Mouse (Mus musculus) G1E (cell line): Measurements from ENCODE around the gene Ube2cbp. TPM values are rescaled to one million over a fixed set of nuclear protein-coding genes. Genes with fewer than 3 reads are reported as not detected.

Experiments
- ATAC-seq: 2 replicates; pipeline ENCODE4 v1.8.0; 2016; ENCODE audit warnings: mild to moderate bottlenecking; ENCODE audit not compliant: insufficient number of reproducible peaks, poor library complexity, low FRiP score, severe bottlenecking; ENCODE audit errors: extremely low read depth
- DNase-seq: peaks from one replicate; pipeline ENCODE4 v3.0.0; 2012; ENCODE audit warnings: low spot score
- H3K27me3 ChIP-seq: 2 replicates; pipeline ENCODE4 v1.6.1; 2012; ENCODE audit warnings: mild to moderate bottlenecking, low read length, inconsistent platforms; ENCODE audit not compliant: insufficient read depth
- H3K36me3 ChIP-seq: replicated peaks from 2 replicates; pipeline ENCODE3; 2012; ENCODE audit warnings: mild to moderate bottlenecking, inconsistent platforms
- H3K4me1 ChIP-seq: 2 replicates; pipeline ENCODE4 v1.6.1; 2012; ENCODE audit warnings: low read depth, low read length, inconsistent platforms, mixed read lengths; ENCODE audit not compliant: insufficient read depth
- H3K4me3 ChIP-seq: 2 replicates; pipeline ENCODE4 v1.5.1; 2012; ENCODE audit warnings: low read depth, mild to moderate bottlenecking, inconsistent platforms, low read length, moderate library complexity, mixed read lengths
- H3K9me3 ChIP-seq: replicated peaks from 2 replicates; pipeline ENCODE4 v1.6.1; 2012; ENCODE audit warnings: inconsistent platforms
- CTCF ChIP-seq: IDR thresholded peaks from 2 replicates; pipeline ENCODE4 v1.5.1; 2012; ENCODE audit warnings: low read depth, low read length, inconsistent platforms, mixed read lengths
- GATA1 ChIP-seq: IDR thresholded peaks from 2 replicates; pipeline ENCODE4 v1.6.1; 2012; ENCODE audit warnings: borderline replicate concordance, low read length, inconsistent platforms, mixed read lengths
- GATA2 ChIP-seq: IDR thresholded peaks from 2 replicates; pipeline ENCODE4 v1.6.1; 2012; ENCODE audit warnings: low read depth, low read length, inconsistent platforms, borderline replicate concordance
- POLR2AphosphoS5 ChIP-seq: IDR thresholded peaks from 2 replicates; pipeline ENCODE4 v1.6.1; 2012; ENCODE audit warnings: low read depth, low read length, inconsistent platforms; ENCODE audit not compliant: insufficient replicate concordance
- TAL1 ChIP-seq: conservative IDR thresholded peaks from 2 replicates; pipeline ENCODE4 v1.6.1; 2012; ENCODE audit warnings: low read depth, low read length, inconsistent platforms, mixed read lengths
- polyA plus RNA-seq: library from polyadenylated mRNA; stranded (reverse); fragments of >175 nt; gene quantifications from 2 replicates; pipeline ENCODE4 v1.2.3, GENCODE M21; 2012
- total RNA-seq, 2 experiments: library from RNA; stranded (forward) in 1 of 2; stranded (reverse) in 1 of 2; fragments of 200-1000 nt in 1 of 2; fragments of >200 nt in 1 of 2; fragmentation: Nextera tagmentation in 1 of 2; gene quantifications; 2 replicates each; pipeline ENCODE4 v1.2.3; 2014 to 2017

Gene Ube2cbp
- total and polyA plus RNA-seq, 3 experiments, result 2.2 to 4.2 (median 2.3) TPM

DNA sequence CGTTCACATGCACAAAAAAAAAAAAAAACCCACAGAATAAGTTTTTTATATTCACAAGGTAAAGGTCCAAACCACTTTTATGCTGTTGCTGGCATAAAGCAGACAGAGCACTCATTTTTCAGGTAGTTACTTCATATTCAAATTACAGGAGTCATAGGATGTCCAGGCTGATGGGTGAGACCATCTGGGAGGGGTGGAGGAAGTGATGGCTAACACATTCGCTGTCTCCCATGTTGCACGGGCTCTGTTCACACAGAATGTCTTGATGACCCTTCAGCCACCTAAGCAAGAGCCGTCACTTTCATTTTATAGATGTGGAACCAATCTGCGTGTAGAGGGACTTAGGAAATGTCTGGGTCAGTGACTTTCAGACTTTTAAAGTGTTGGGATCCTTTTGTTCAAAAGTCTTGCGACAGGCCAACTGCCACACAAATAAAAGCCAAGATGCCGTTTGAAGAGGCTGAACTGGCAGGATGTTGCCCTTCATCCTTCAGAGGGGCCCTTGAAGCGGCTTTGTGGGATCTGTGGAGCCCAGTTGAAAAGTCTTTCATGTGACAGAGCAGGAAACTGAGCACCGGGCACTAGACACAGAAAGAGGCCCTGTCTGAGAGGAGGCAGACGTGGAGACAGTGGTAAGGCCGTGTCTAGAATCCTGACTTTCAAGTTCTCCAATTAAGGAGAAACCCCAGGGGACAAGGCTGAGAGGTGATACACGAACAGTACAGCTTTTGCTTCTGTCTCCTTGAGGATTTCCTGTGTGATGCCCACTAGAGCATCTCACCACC, 91.8 kb downstream of the Ube2cbp start:
- Histone ChIP-seq H3K4me3 (no peak overlapping the region), H3K36me3 (no peaks in the 10 kb centered on the region), H3K9me3 (no peaks in the 10 kb centered on the region), H3K4me1 (no peaks in the 10 kb centered on the region), H3K27me3 (no peaks in the 10 kb centered on the region)
- TF ChIP-seq GATA2 (no peak), GATA1 (no peak), CTCF (no peak), TAL1 (no peak), POLR2AphosphoS5 (no peak)
- DNase-seq, result no peak
- no peak for ATAC-seq

DNA sequence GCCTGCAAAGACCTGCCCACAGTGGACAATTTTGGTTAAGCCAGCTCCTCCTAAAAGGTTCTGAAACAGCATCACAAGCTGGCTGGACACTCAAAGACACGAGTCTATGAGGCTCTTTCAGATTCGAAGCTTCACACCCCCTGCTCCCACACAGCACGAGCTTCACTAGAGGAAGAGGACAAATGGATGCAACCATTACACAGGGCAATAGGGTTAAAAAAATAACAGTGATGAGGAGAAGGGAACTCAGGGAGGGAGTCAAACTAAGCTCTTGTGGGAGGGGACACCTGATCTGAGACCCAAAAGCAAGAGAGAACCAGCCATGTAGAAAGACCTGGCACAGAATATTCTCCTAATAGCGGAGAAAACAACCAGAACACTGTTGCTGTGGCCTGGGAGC, 95.5 kb downstream of the Ube2cbp start:
- Histone ChIP-seq H3K36me3 (no peaks in the 10 kb centered on the region), H3K4me3 (no peak overlapping the region), H3K4me1 (no peaks in the 10 kb centered on the region), H3K9me3 (no peaks in the 10 kb centered on the region), H3K27me3 (no peaks in the 10 kb centered on the region)
- ATAC-seq, result no peak
- DNase-seq, result no peak
- TF ChIP-seq TAL1, result no peak
- TF ChIP-seq CTCF, result no peak
- TF ChIP-seq POLR2AphosphoS5, result no peak
- TF ChIP-seq GATA1, result no peak
- TF ChIP-seq GATA2, result no peak

DNA sequence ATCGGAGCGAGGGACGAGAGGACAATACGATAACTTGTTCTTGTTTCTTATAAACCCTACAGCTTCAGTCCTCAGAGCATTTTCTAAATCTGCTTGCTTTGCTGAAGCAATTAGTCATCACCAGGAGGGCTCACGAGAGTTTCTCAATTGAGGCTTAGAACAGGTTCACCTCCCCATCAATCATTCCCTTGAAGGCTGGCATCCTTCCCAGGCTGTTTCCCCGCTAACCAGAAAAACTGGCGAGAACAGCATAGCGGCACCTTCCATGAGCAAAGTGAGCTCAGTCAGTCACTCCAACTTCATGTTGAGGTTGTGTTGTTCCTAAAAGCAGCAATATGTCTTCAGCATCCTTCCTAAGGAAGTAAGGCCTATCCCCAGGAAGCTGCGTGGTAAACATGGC, 104.2 kb downstream of the Ube2cbp start:
- Histone ChIP-seq H3K4me1 (no peaks in the 10 kb centered on the region), H3K9me3 (no peaks in the 10 kb centered on the region), H3K27me3 (no peaks in the 10 kb centered on the region), H3K36me3 (no peaks in the 10 kb centered on the region), H3K4me3 (no peak overlapping the region)
- DNase-seq (no peak), ATAC-seq (no peak)
- TF ChIP-seq GATA1, result no peak
- TF ChIP-seq TAL1, result no peak
- TF ChIP-seq POLR2AphosphoS5, result no peak
- no peak for TF ChIP-seq GATA2
- no peak for TF ChIP-seq CTCF

DNA sequence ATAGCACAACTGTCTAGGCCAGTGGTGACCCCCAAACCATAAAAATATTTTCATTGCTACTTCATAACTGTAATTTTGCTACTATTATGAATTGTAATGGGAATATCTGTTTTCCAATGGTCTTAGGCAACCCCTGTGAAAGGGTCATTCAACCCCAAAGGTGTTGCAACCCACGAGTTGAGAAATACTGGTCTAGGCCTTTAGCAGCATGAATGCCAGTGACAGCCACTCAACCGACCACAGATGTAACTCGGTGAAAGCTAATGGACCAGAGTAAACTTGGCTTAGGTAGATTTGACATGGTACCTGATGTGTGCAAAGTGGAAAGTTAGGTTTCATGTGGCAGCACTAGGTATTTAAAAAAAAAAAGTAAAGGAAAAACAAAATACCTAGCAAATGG, 108.9 kb downstream of the Ube2cbp start:
- DNase-seq, result no peak
- no peak for TF ChIP-seq GATA1
- Histone ChIP-seq H3K4me1 (no peaks in the 10 kb centered on the region), H3K9me3 (no peaks in the 10 kb centered on the region), H3K36me3 (no peaks in the 10 kb centered on the region), H3K4me3 (no peak overlapping the region), H3K27me3 (no peaks in the 10 kb centered on the region)
- ATAC-seq, result no peak

DNA sequence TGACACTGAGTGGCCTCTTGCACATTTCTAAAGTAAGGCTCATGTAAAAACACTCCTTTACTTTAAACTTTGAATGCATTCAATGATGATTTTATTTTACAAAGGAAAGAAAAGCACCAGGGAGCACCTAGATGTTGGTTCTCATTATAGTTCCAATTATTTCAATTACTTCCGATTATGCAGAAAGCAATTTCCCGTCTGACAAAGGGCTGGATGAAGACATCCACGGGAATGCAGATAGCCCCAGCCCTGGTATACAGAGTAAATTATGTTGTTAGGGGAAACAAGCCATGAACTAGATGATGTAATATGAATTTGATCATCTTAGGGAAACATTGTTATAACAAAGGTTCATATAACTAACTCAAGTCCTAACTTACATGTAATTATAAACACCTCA, 113.3 kb downstream of the Ube2cbp start:
- Histone ChIP-seq H3K27me3 (no peaks in the 10 kb centered on the region), H3K4me1 (no peaks in the 10 kb centered on the region), H3K4me3 (no peak overlapping the region), H3K36me3 (no peaks in the 10 kb centered on the region), H3K9me3 (no peaks in the 10 kb centered on the region)
- ATAC-seq (no peak), DNase-seq (no peak)
- TF ChIP-seq CTCF (no peak), TAL1 (no peak), GATA2 (no peak), POLR2AphosphoS5 (no peak), GATA1 (no peak)

DNA sequence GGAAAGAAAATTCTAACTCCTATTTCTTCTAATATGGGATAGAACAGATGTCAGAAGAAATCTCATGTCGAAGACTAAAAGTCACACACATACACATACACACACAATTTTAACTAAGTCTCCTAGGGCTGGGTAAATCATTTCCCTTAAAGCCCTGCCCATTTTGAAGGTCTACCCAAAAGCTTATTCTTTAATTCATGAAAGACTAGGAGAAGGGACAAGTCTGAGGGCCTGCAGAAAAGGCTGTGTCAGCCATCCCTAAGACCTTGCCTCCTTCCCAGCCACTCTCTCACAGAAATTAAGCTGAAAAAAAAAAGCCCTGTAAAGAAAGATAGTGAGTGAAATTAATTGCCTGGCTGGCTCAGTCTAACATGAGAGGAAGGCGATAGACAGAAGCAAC, 128.0 kb downstream of the Ube2cbp start:
- TF ChIP-seq GATA2 (no peak), TAL1 (no peak), CTCF (no peak), GATA1 (no peak), POLR2AphosphoS5 (no peak)
- no peak for ATAC-seq
- no peaks in the 10 kb centered on the region for H3K9me3 ChIP-seq
- no peaks in the 10 kb centered on the region for H3K4me1 ChIP-seq
- no peaks in the 10 kb centered on the region for H3K27me3 ChIP-seq
- no peak overlapping the region for H3K4me3 ChIP-seq
- H3K36me3 ChIP-seq, result no peaks in the 10 kb centered on the region
- no peak for DNase-seq

DNA sequence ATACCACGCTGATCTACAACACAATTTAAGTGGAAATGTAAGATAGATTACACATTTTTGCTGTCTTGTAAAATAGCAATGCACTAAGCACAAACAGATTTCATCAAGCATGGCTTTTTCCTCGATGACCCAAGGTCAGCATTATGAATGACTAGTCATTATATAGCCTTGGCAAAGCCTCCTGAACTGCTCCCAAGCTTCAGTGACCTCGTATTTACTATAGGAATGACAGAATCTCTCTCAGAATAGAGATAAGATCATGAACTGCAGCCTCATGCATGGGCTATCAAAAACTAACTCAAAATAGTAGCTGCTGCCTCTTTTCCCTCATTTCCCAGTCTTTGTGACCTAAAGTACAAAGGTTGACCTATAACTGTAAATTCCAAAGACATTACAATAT, 128.4 kb downstream of the Ube2cbp start:
- H3K4me1 ChIP-seq, result no peaks in the 10 kb centered on the region
- no peaks in the 10 kb centered on the region for H3K9me3 ChIP-seq
- ATAC-seq, result no peak
- TF ChIP-seq CTCF (no peak), TAL1 (no peak), POLR2AphosphoS5 (no peak), GATA1 (no peak), GATA2 (no peak)
- no peak overlapping the region for H3K4me3 ChIP-seq
- no peaks in the 10 kb centered on the region for H3K36me3 ChIP-seq
- no peaks in the 10 kb centered on the region for H3K27me3 ChIP-seq
- no peak for DNase-seq
